Mouse (Mus musculus) adrenal gland (tissue): ENCODE data around the gene Apobec2.

Experiments
- intact Hi-C: fragments of 180-260 bp; cut with DNase I; formaldehyde crosslinking; loops from one replicate; pipeline ENCODE4 v1.15.1; 2025

Apobec2 gene

GRCm38 (mm10) chr17:48442745-48443457, 10.2 kb upstream of the Apobec2 start:
- intact Hi-C loops: no loop called here

GRCm38 (mm10) chr17:48437421-48437911, 4.7 kb upstream of the Apobec2 start:
- intact Hi-C loops: no loop called here

- intact Hi-C loops: no loop called here
Measured at GRCm38 (mm10) chr17:48436487-48436886, 3.8 kb upstream of the Apobec2 start.

GRCm38 (mm10) chr17:48434479-48434878, 1.7 kb upstream of the Apobec2 start:
- intact Hi-C loops: no loop called here

GRCm38 (mm10) chr17:48433689-48434330, 1.1 kb upstream of the Apobec2 start:
- intact Hi-C loops: no loop called here

- intact Hi-C loops: no loop called here
Measured at GRCm38 (mm10) chr17:48433006-48433655, 401 bp upstream of the Apobec2 start.

- intact Hi-C loops: no loop called here
Measured at GRCm38 (mm10) chr17:48431054-48431453, 1.7 kb downstream of the Apobec2 start.

GRCm38 (mm10) chr17:48430394-48430793, 2.3 kb downstream of the Apobec2 start:
- intact Hi-C loops: no loop called here

- intact Hi-C loops: no loop called here
Measured at GRCm38 (mm10) chr17:48427852-48428530, 4.7 kb downstream of the Apobec2 start.

- intact Hi-C loops: no loop called here
Measured at GRCm38 (mm10) chr17:48426991-48427750, 5.6 kb downstream of the Apobec2 start.

- intact Hi-C loops: no loop called here
Measured at GRCm38 (mm10) chr17:48425823-48426612, 6.7 kb downstream of the Apobec2 start.

- intact Hi-C loops: no loop called here
Measured at GRCm38 (mm10) chr17:48424237-48424636, 8.5 kb downstream of the Apobec2 start.

- intact Hi-C loops: loop anchor here (5.0 kb wide), 1 partner anchor 183 kb away; no protein-coding TSS in a partner anchor
Measured at GRCm38 (mm10) chr17:48419571-48419970, 13.2 kb downstream of the Apobec2 start.

GRCm38 (mm10) chr17:48418781-48419180, 13.9 kb downstream of the Apobec2 start:
- intact Hi-C loops: loop anchor here (5.0 kb wide), 1 partner anchor 184 kb away; no protein-coding TSS in a partner anchor

GRCm38 (mm10) chr17:48418174-48418573, 14.6 kb downstream of the Apobec2 start:
- intact Hi-C loops: loop anchor here (5.0 kb wide), 1 partner anchor 184 kb away; no protein-coding TSS in a partner anchor

- intact Hi-C loops: loop anchor here (5.0 kb wide), 1 partner anchor 185 kb away; no protein-coding TSS in a partner anchor
Measured at GRCm38 (mm10) chr17:48417521-48417920, 15.2 kb downstream of the Apobec2 start.

- intact Hi-C loops: loop anchor here (5.0 kb wide), 1 partner anchor 186 kb away; no protein-coding TSS in a partner anchor
Measured at GRCm38 (mm10) chr17:48416425-48417195, 16.1 kb downstream of the Apobec2 start.

- intact Hi-C loops: loop anchor here (5.0 kb wide), 1 partner anchor 186 kb away; no protein-coding TSS in a partner anchor
Measured at GRCm38 (mm10) chr17:48416011-48416410, 16.7 kb downstream of the Apobec2 start.

- intact Hi-C loops: no loop called here
Measured at GRCm38 (mm10) chr17:48411241-48411640, 21.5 kb downstream of the Apobec2 start.
